Mouse (Mus musculus) CH12.LX (cell line): Measurements from ENCODE around the gene Rapgef4.

Experiments
- CHD1 ChIP-seq: IDR thresholded peaks from 2 replicates; pipeline ENCODE4 v1.6.1; 2012; ENCODE audit warnings: low read depth, low read length, improper control_type of control experiment, inconsistent platforms
- EP300 ChIP-seq: IDR thresholded peaks from 2 replicates; pipeline ENCODE4 v1.6.1; 2011; ENCODE audit warnings: low read length, improper control_type of control experiment
- MAZ ChIP-seq: IDR thresholded peaks from 2 replicates; pipeline ENCODE4 v1.6.1; 2012; ENCODE audit warnings: low read depth, mild to moderate bottlenecking, inconsistent platforms, low read length, improper control_type of control experiment, moderate library complexity
- POLR2AphosphoS2 ChIP-seq: IDR thresholded peaks from 2 replicates; pipeline ENCODE4 v1.6.1; 2011; ENCODE audit warnings: low read depth, low read length, improper control_type of control experiment
- USF1 ChIP-seq: IDR thresholded peaks from 2 replicates; pipeline ENCODE4 v1.6.1; 2014; ENCODE audit warnings: low read depth, mild to moderate bottlenecking, inconsistent platforms, low read length, improper control_type of control experiment

GRCm38 (mm10) chr2:72116103-72116502 is 135.1 kb downstream of the Rapgef4 start:
- TF ChIP-seq USF1 = no peak
- TF ChIP-seq POLR2AphosphoS2 = no peak
- TF ChIP-seq CHD1 = no peak
- TF ChIP-seq MAZ = no peak
- TF ChIP-seq EP300 = no peak
